Mouse (Mus musculus) adrenal gland, postnatal 14 days (tissue): ENCODE measurements around the gene Stk25. TPM values are rescaled to one million over a fixed set of nuclear protein-coding genes. Genes with fewer than 3 reads are reported as not detected.

Experiments used
- DNase-seq: peaks from one replicate; pipeline ENCODE4 v3.0.0; 2021; ENCODE audit warnings: mixed read lengths
- total RNA-seq: library from RNA; stranded (reverse); gene quantifications from 2 replicates; pipeline ENCODE4 v1.2.3, GENCODE M21; 2021

The Stk25 gene
- total RNA-seq, 1 experiment from 2014 or later = 101 TPM

DNA sequence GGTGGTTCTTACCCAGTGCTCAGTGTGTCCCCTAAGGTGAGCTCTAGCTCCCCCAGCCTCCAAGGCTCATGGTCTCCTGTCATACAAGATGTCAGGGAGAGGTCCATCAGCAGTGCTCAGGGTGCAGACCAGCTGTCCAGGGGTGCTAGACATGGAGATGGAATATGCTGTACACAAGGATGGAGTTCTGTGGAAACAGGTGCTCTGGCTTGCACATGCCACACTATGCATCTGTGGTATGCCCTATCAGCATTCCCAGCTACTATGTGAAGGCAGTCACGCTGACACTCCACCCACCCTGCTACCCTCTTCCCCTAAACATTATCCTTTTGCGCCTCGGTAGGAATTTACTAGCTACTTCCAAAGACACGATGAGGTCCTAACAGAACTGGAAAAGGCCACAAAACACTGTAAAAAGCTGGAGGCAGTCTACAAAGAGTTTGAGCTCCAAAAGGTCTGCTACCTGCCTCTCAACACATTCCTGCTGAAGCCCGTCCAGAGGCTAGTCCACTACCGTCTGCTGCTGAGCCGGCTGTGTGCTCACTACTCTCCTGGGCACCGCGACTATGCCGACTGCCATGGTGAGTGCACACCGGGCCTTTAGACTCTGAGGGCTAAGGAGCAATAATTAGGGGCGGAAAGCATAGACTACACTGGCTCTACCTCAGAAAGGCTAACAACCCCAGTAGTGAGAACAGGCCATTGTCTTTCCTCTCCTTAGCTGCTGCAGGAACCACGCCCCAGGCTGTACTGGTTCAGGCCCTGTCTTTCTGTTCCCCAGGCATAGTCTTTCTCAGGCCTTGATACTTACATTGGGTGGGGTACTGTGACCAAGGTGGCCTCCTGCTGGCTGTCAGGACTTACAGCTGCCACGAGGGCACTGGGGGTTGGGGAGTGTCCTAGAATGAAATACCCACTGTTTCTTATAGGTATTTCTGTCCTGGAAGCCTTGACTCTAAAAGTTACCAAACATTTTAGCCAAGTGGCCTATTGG, 51.1 kb downstream of the Stk25 start:
- DNase-seq = no peak

DNA sequence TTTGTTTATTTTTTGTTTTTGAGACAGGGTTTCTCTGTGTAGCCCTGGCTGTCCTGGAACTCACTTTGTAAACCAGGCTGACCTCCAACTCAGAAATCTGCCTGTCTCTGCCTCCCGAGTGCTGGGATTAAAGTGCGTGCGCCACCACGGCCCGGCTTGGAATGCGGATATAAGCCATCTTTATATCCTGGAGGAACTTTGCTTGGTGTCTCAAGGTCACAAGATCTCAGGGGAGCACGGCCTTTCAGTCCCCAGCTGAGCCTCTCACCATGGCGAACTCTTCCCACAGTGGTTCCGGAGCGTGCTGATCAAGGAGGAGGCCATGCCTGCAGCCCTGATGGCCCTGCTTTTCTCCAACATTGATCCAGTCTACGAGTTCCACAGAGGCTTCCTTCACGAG, 54.5 kb downstream of the Stk25 start:
- DNase-seq = no peak

DNA sequence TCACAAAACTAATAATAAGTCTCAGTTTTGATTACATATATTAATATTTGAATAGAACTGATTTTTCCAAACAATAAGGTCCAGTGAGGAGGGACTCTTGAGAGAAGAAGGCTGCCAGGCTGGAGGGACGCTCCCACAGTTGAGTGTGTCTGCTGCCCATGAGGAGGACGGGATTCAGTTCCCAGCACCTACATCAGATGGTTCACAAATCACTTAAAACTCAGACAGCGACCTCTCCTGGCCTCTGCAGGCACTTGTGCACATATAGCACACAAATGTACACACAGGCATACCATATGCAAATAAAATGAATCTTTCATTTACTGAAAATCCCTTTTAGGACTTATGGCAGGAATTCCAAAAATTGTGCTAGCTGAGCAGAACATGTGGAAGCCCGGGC, 55.5 kb downstream of the Stk25 start:
- no peak for DNase-seq

DNA sequence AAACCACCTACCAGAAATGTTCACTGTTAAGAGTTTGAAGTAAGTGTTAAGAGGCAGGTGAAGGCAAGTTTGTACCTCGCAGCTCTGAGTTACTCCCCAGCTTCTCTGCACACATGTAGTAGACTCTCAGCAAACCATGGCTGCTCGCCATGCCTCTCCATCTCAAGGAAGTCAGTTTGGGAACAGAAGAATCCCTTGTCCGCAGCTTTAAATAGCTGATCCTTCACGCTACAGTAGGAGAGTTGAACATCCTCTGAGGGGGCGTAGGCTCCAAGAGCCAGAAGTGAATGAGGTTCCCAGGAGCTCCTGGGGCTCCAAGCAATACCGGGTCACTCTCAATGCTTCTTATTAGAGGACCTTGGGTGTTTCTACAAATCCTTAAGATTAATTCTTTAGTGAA, 62.5 kb downstream of the Stk25 start:
- DNase-seq = no peak

DNA sequence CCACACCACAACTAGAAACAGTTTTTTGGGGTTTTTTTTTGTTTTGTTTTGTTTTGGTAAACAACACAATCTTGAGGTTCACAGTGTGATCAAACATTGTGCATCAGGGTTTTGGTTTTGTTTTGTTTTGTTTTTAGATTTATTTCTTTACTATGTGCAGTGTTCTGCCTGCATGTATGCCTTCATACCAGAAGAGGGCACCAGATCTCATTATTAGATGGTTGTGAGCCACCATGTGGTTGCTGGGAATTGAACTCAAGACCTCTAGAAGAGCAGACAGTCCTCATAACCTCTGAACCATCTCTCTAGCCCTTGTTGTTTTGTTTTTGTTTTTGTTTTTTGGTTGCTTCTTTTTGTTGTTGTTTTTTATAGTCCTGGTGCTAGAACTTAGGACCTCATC, 64.5 kb downstream of the Stk25 start:
- DNase-seq = no peak

DNA sequence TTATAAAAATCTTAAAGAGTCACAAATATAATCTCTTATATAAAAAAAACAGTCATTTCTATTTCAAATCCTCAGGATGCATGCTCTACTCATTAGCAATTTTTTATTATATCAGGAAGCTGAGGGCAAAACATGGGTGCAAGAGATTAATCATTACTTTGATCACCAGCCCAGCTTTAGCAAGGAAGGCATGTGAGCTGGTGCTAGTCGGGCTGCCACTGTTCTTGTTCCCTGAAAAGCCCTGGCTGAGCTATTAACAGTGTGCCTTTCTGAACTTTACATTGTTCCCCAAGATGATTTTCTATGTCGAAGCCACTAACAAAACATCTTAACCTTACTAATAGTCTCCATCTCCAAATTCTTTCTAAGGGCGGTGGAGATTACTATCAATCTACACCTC, 70.1 kb downstream of the Stk25 start:
- no peak for DNase-seq

DNA sequence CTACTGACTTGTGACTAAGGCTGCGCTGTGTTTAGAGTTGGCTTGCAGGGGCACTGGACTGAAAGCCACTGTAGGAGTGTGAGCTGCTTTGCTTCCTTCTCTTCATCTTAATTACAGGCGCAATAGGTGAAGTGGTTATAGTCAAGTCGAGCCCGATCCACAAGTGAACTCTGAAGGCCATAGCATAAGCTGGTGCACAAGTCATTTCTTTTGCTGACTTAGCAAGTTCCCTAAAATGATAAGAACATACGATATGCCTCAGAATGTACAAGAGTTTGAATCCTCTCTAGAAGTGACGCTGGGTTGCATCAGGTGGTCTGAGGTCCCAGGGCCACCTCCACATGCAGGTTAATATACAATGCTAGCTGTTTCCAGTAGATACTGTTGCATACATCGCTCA, 76.9 kb downstream of the Stk25 start:
- no peak for DNase-seq

DNA sequence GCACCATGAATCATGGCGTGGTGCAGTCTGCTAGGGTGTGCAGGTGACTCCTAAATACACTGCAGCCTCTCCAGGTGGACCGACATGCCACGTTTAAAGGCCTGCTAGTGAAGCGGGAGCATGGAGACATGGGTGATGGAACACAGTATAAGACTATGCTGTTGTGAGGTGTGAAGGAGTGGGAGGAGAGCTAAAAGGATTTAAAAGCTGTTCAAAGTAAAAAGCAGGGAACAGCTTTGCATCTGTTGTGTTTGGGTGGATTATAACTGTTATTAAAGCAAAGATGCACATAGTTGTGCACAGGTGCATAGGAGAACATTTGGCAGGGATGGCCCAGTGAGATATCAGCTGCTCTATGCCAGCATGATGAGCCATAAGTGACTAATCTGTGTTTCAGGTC, 80.6 kb downstream of the Stk25 start:
- DNase-seq = no peak

DNA sequence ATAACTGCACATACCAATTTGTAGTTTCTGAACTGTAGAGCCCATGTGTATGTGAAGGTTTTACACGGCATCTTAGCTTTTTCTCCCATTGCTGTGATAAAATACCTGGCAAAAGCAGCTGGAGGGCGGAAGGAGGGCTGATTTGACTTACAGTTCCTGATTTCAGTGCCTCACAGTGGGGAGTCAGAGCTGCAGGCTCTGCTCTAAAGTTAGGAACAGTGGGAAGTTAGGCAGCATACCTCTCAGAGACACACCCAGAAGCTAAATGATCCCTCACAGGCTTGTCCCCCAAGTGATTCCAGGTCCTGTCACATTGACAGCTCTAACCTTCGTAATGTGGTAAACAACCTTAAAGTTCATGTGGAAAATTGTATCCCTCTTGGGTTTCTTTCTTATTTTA, 81.4 kb downstream of the Stk25 start:
- DNase-seq = no peak

Other genes with a start within 250 kb of the Stk25 start
- gene Hdlbp, start 179.8 kb downstream of the Stk25 start, total RNA-seq = 321 and 334 TPM in 2 replicates
- 17.3 and 19.5 TPM in 2 replicates for gene Farp2, start 146.6 kb downstream of the Stk25 start, total RNA-seq
- 9.9 and 12.2 TPM in 2 replicates for gene Bok, start 27.0 kb upstream of the Stk25 start, total RNA-seq
- 67.3 and 69.4 TPM in 2 replicates for gene Atg4b, start 92.8 kb upstream of the Stk25 start, total RNA-seq
- 42.6 and 45.8 TPM in 2 replicates for gene Thap4, start 96.2 kb upstream of the Stk25 start, total RNA-seq
- gene Dtymk, start 143.3 kb upstream of the Stk25 start, total RNA-seq = 70.1 and 70.7 TPM in 2 replicates
- 15.2 and 17.3 TPM in 2 replicates for gene Ing5, start 145.3 kb upstream of the Stk25 start, total RNA-seq
- 39.7 and 45.1 TPM in 2 replicates for gene D2hgdh, start 166.2 kb upstream of the Stk25 start, total RNA-seq
- gene Gal3st2, start 202.6 kb upstream of the Stk25 start, total RNA-seq = 0.60 TPM in 1 of 2 replicates, not detected in the other